Mouse (Mus musculus) E14TG2a.4 (cell line): ENCODE measurements around the gene Rasgef1a.

Experiments used
- CTCF ChIP-seq: conservative IDR thresholded peaks from 2 replicates; pipeline ENCODE4 v1.5.1; 2014; ENCODE audit warnings: low read length
- NANOG ChIP-seq: IDR thresholded peaks from 2 replicates; pipeline ENCODE4 v1.6.1; 2014; ENCODE audit warnings: borderline replicate concordance, low read length, mixed read lengths
- POU5F1 ChIP-seq: IDR thresholded peaks from 2 replicates; pipeline ENCODE4 v1.6.1; 2014; ENCODE audit warnings: low read length, borderline replicate concordance

DNA sequence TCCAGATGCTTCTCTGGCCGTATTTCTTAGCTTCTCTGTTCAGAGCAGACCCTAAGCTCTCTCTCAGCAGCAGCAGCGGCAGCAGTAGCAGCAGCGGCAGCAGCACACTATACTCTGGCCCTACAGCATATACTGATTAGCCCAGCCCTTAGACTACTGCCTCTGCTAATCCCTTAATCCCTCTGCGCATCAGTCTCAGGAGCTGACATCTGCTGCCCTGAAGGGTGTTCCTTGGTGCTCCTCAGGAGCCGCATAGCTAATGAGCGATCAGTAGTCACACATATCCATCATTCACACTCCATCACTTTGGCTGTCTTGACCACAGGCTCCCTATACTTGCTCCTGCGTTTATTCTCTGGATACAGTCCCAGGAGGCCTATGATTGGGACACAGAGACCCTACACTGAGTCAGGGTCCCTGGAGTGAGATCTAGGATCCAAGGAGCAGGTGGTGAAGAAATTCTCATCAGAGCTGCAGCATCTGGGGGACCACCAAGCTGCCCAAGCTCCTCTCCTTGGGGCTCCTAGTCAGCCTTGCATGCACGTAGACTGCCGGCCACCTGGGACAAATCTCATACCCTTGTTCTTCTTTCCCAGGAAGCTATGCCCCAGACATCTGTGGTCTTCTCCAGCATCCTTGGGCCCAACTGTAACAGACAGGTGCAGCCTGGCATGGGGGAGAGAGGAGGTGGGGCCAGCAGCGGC lies 68.7 kb downstream of the Rasgef1a start:
- TF ChIP-seq CTCF (no peak), POU5F1 (no peak), NANOG (no peak)
